Mouse (Mus musculus): ENCODE results near the gene Arhgef28. TPM values are rescaled to one million over a fixed set of nuclear protein-coding genes. Genes with fewer than 3 reads are reported as not detected.

Arhgef28 gene
- polyA plus RNA-seq, 1 experiment = 1.1 TPM

DNA sequence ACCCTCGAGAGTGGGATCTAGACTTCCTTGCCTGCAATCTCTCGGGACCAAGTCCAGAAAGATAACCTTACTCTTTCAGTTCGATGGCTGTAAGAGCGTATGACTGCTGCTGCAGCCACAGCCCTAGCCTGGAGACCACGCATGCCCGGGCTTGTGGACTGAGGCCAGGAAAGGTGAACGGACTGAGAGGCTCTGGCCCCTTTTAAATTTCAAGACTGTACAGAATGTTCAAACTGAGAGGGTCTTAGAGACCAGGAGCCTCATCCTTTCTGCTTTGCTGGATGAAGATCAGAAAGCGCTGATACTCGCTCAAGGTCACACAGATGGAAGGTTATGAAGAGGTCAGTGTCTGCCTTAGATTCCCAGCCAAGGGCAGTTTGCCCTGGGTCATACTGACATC, 4.8 kb downstream of the Arhgef28 start:
- H3K4me3 ChIP-seq (ENCODE audit: insufficient read depth, poor library complexity, severe bottlenecking) = no peak overlapping the region
- no peaks in the 10 kb centered on the region for H3K27me3 ChIP-seq (ENCODE audit: control insufficient read depth, insufficient read depth, insufficient read length)
- H3ac ChIP-seq (ENCODE audit: control insufficient read depth, insufficient read length, low read depth) = no peak overlapping the region
- no peaks in the 10 kb centered on the region for H3K36me3 ChIP-seq (ENCODE audit: control insufficient read depth, insufficient read depth)
- H3K79me2 ChIP-seq (ENCODE audit: control insufficient read depth, insufficient read depth) = no peaks in the 10 kb centered on the region
- no peaks in the 10 kb centered on the region for H3K79me3 ChIP-seq (ENCODE audit: low read depth)
- TF ChIP-seq CTCF (IDR thresholded peaks at IDR 0.05; ENCODE audit: control insufficient read depth, insufficient read depth, insufficient read length) = no peak
- TF ChIP-seq FOSL1 (IDR thresholded peaks at IDR 0.05; ENCODE audit: insufficient read depth, low read length, poor library complexity, severe bottlenecking) = no peak
- TF ChIP-seq MYOG (IDR thresholded peaks at IDR 0.05; ENCODE audit: control insufficient read depth, extremely low read depth, insufficient read length) = no peak
- no peak for TF ChIP-seq CEBPB (IDR thresholded peaks at IDR 0.05; ENCODE audit: low read depth)
- no peak for TF ChIP-seq MYOD1 (IDR thresholded peaks at IDR 0.05; ENCODE audit: control insufficient read depth, insufficient read length, low read depth)
- TF ChIP-seq MAX (IDR thresholded peaks at IDR 0.05) = no peak
- TF ChIP-seq USF1 (IDR thresholded peaks at IDR 0.05; ENCODE audit: low read depth) = no peak

DNA sequence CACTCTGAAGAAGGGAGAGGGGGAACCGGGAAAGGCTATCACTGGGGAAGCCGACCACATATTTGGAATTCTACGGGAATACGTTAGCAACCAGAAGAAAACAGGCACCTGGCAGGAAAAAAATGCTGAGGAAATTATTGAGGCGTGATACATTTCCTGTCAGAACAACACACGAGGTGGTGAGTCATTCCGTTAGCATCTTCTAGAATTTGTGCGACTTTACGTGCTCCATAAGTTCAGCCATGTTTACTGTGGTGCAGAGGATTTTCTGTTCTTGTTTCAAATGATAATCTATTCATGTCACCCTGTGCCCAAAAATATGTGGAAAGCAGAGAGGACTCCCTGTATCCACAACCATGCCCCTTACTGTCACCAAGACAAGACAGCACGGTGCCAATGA, 13.6 kb downstream of the Arhgef28 start:
- H3K36me3 ChIP-seq (ENCODE audit: control insufficient read depth, insufficient read depth) = no peaks in the 10 kb centered on the region
- no peak for TF ChIP-seq USF1 (IDR thresholded peaks at IDR 0.05; ENCODE audit: low read depth)
- no peak for TF ChIP-seq CEBPB (IDR thresholded peaks at IDR 0.05; ENCODE audit: low read depth)
- TF ChIP-seq CTCF (IDR thresholded peaks at IDR 0.05; ENCODE audit: control insufficient read depth, insufficient read depth, insufficient read length) = no peak
- TF ChIP-seq MAX (IDR thresholded peaks at IDR 0.05) = peak; percentile 86
- no peak for TF ChIP-seq FOSL1 (IDR thresholded peaks at IDR 0.05; ENCODE audit: insufficient read depth, low read length, poor library complexity, severe bottlenecking)
- TF ChIP-seq MYOD1 (IDR thresholded peaks at IDR 0.05; ENCODE audit: control insufficient read depth, insufficient read length, low read depth) = no peak
- TF ChIP-seq MYOG (IDR thresholded peaks at IDR 0.05; ENCODE audit: control insufficient read depth, extremely low read depth, insufficient read length) = no peak
- no peaks in the 10 kb centered on the region for H3K79me2 ChIP-seq (ENCODE audit: control insufficient read depth, insufficient read depth)
- H3K27me3 ChIP-seq (ENCODE audit: control insufficient read depth, insufficient read depth, insufficient read length) = no peaks in the 10 kb centered on the region
- no peak overlapping the region for H3K4me3 ChIP-seq (ENCODE audit: insufficient read depth, poor library complexity, severe bottlenecking)
- peaks cover 2% of the 10 kb centered on the region for H3K79me3 ChIP-seq (ENCODE audit: low read depth)
- H3ac ChIP-seq (ENCODE audit: control insufficient read depth, insufficient read length, low read depth) = no peak overlapping the region

DNA sequence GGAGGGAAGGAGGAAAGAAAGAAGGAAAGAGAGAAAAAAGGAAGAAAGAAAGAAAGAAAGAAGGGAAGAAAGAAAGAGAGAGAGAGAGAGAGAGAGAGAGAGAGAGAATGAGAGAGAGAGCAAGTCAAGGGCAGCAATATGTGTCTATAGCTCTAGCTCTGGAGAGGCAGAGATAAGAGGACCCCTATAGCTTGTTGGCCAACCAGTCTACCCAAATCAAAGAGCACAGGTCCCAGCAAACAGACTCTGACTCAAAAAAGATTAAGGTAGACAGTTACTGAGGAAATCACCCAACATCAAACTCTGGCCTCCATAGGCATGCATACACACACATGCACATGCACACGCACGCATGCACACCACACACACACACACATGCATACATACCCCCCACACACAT, 17.7 kb downstream of the Arhgef28 start:
- TF ChIP-seq FOSL1 (IDR thresholded peaks at IDR 0.05; ENCODE audit: insufficient read depth, low read length, poor library complexity, severe bottlenecking) (no peak), MYOD1 (IDR thresholded peaks at IDR 0.05; ENCODE audit: control insufficient read depth, insufficient read length, low read depth) (no peak), MYOG (IDR thresholded peaks at IDR 0.05; ENCODE audit: control insufficient read depth, extremely low read depth, insufficient read length) (no peak), CEBPB (IDR thresholded peaks at IDR 0.05; ENCODE audit: low read depth) (no peak), USF1 (IDR thresholded peaks at IDR 0.05; ENCODE audit: low read depth) (no peak), CTCF (IDR thresholded peaks at IDR 0.05; ENCODE audit: control insufficient read depth, insufficient read depth, insufficient read length) (no peak), MAX (IDR thresholded peaks at IDR 0.05) (no peak)
- H3K4me3 ChIP-seq (ENCODE audit: insufficient read depth, poor library complexity, severe bottlenecking) = no peak overlapping the region
- H3K36me3 ChIP-seq (ENCODE audit: control insufficient read depth, insufficient read depth) = no peaks in the 10 kb centered on the region
- no peak overlapping the region for H3ac ChIP-seq (ENCODE audit: control insufficient read depth, insufficient read length, low read depth)
- H3K27me3 ChIP-seq (ENCODE audit: control insufficient read depth, insufficient read depth, insufficient read length) = no peaks in the 10 kb centered on the region
- no peaks in the 10 kb centered on the region for H3K79me2 ChIP-seq (ENCODE audit: control insufficient read depth, insufficient read depth)
- H3K79me3 ChIP-seq (ENCODE audit: low read depth) = peaks cover 2% of the 10 kb centered on the region

DNA sequence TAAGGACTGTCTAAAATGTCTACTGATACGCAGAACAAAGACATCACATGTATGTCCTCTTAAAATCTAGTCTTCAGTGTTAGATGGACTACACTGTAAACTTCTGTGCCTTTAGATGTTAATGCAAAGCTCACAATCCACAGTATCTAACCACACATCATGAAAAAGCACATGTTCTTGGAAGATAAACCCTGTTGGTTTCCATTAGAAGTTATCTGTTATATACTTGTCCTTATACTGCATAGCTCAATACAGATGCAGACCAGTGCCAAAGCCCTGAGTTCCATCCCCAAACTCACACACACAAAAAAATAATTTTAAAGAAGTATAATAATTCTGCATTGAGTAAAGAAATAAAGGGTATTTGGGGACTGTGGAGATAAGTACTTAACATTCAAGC, 18.3 kb downstream of the Arhgef28 start:
- no peaks in the 10 kb centered on the region for H3K79me2 ChIP-seq (ENCODE audit: control insufficient read depth, insufficient read depth)
- no peaks in the 10 kb centered on the region for H3K36me3 ChIP-seq (ENCODE audit: control insufficient read depth, insufficient read depth)
- H3K27me3 ChIP-seq (ENCODE audit: control insufficient read depth, insufficient read depth, insufficient read length) = no peaks in the 10 kb centered on the region
- no peak overlapping the region for H3K4me3 ChIP-seq (ENCODE audit: insufficient read depth, poor library complexity, severe bottlenecking)
- TF ChIP-seq FOSL1 (IDR thresholded peaks at IDR 0.05; ENCODE audit: insufficient read depth, low read length, poor library complexity, severe bottlenecking) (no peak), CEBPB (IDR thresholded peaks at IDR 0.05; ENCODE audit: low read depth) (no peak), MAX (IDR thresholded peaks at IDR 0.05) (no peak), USF1 (IDR thresholded peaks at IDR 0.05; ENCODE audit: low read depth) (no peak), CTCF (IDR thresholded peaks at IDR 0.05; ENCODE audit: control insufficient read depth, insufficient read depth, insufficient read length) (no peak), MYOD1 (IDR thresholded peaks at IDR 0.05; ENCODE audit: control insufficient read depth, insufficient read length, low read depth) (no peak), MYOG (IDR thresholded peaks at IDR 0.05; ENCODE audit: control insufficient read depth, extremely low read depth, insufficient read length) (no peak)
- H3ac ChIP-seq (ENCODE audit: control insufficient read depth, insufficient read length, low read depth) = no peak overlapping the region
- H3K79me3 ChIP-seq (ENCODE audit: low read depth) = peaks cover 2% of the 10 kb centered on the region

DNA sequence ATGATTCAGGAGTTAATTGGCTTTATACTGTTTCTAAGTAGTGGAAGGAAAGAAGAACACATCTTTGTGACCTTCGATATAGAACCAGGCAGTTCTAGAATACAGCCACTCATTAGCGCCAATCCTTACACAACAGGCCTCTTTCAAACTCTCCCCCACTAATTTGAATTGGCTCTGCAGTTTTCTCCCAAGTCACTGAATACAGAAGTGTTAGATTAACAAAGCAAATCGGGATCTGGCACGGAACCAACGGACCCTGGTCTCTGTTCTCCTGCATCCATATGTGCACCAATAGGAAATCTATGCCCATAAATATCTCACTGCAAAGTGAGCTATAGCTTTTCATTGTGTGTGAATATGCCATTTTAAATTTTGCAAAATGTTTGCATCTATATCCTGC, 20.1 kb downstream of the Arhgef28 start:
- Histone ChIP-seq H3K79me3 (ENCODE audit: low read depth) (no peaks in the 10 kb centered on the region), H3K27me3 (ENCODE audit: control insufficient read depth, insufficient read depth, insufficient read length) (no peaks in the 10 kb centered on the region), H3K79me2 (ENCODE audit: control insufficient read depth, insufficient read depth) (no peaks in the 10 kb centered on the region), H3K4me3 (ENCODE audit: insufficient read depth, poor library complexity, severe bottlenecking) (no peak overlapping the region), H3ac (ENCODE audit: control insufficient read depth, insufficient read length, low read depth) (no peak overlapping the region), H3K36me3 (ENCODE audit: control insufficient read depth, insufficient read depth) (no peaks in the 10 kb centered on the region)
- TF ChIP-seq MYOG (IDR thresholded peaks at IDR 0.05; ENCODE audit: control insufficient read depth, extremely low read depth, insufficient read length) (no peak), CTCF (IDR thresholded peaks at IDR 0.05; ENCODE audit: control insufficient read depth, insufficient read depth, insufficient read length) (no peak), MYOD1 (IDR thresholded peaks at IDR 0.05; ENCODE audit: control insufficient read depth, insufficient read length, low read depth) (no peak), MAX (IDR thresholded peaks at IDR 0.05) (no peak), CEBPB (IDR thresholded peaks at IDR 0.05; ENCODE audit: low read depth) (no peak), USF1 (IDR thresholded peaks at IDR 0.05; ENCODE audit: low read depth) (no peak), FOSL1 (IDR thresholded peaks at IDR 0.05; ENCODE audit: insufficient read depth, low read length, poor library complexity, severe bottlenecking) (no peak)

DNA sequence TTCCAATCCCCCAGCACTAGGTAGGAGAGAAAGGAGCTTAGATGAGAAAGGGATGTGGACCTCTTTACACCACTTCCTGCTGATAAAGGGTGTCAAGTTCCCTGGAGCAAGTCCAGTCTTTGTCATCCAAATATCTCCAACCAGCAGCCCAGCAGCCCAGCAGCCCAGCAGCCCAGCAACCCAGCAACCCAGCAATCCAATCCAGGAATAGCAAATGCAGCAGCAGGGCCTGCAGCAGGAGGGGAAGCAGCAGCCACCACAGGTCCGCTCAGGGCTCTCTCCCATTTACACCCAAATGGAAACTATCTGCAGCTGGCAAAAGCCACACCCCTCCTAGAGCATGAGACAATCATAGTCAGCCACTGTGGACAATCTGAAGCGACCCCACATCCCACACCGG, 21.6 kb downstream of the Arhgef28 start:
- Histone ChIP-seq H3K27me3 (ENCODE audit: control insufficient read depth, insufficient read depth, insufficient read length) (no peaks in the 10 kb centered on the region), H3K79me2 (ENCODE audit: control insufficient read depth, insufficient read depth) (no peaks in the 10 kb centered on the region), H3ac (ENCODE audit: control insufficient read depth, insufficient read length, low read depth) (no peak overlapping the region), H3K79me3 (ENCODE audit: low read depth) (no peaks in the 10 kb centered on the region), H3K4me3 (ENCODE audit: insufficient read depth, poor library complexity, severe bottlenecking) (no peak overlapping the region), H3K36me3 (ENCODE audit: control insufficient read depth, insufficient read depth) (no peaks in the 10 kb centered on the region)
- TF ChIP-seq USF1 (IDR thresholded peaks at IDR 0.05; ENCODE audit: low read depth) = no peak
- TF ChIP-seq MAX (IDR thresholded peaks at IDR 0.05) = no peak

Measured in C2C12 (cell line).